Mouse (Mus musculus) liver, postnatal 0 days (tissue): Measurements from ENCODE around the gene Pth2. TPM values are rescaled to one million over a fixed set of nuclear protein-coding genes. Genes with fewer than 3 reads are reported as not detected.
A peak's percentile ranks its signal among the peaks of the same experiment; 100 is the strongest.

Source experiments
- ATAC-seq: fragments of 200-750 bp; cut with Nextera tagmentation; 2 replicates; pipeline ENCODE4 v1.8.0; 2017; ENCODE audit warnings: mild to moderate bottlenecking, moderate library complexity
- DNase-seq: peaks from one replicate; pipeline ENCODE4 v3.0.0-alpha.2; 2016
- H3K27ac ChIP-seq: fragments of 300-500 bp; sonication (generic); 2 replicates; pipeline ENCODE4 v1.5.1; 2014; ENCODE audit warnings: antibody characterized with exemption, moderate library complexity, mild to moderate bottlenecking, low read depth
- H3K27me3 ChIP-seq: fragments of 300-500 bp; sonication (generic); 2 replicates; pipeline ENCODE4 v1.6.1; 2014; ENCODE audit warnings: low read length, control low read depth, mixed read lengths; ENCODE audit not compliant: insufficient read depth
- H3K36me3 ChIP-seq: fragments of 300-500 bp; sonication (generic); replicated peaks from 2 replicates; pipeline ENCODE4 v1.6.1; 2014; ENCODE audit warnings: mild to moderate bottlenecking, control low read depth, low read length, moderate library complexity, mixed read lengths; ENCODE audit not compliant: insufficient read depth
- H3K4me1 ChIP-seq: fragments of 300-500 bp; sonication (generic); 2 replicates; pipeline ENCODE4 v1.6.1; 2014; ENCODE audit warnings: antibody characterized with exemption, mild to moderate bottlenecking, control low read depth; ENCODE audit not compliant: insufficient read depth
- H3K4me2 ChIP-seq: fragments of 300-500 bp; sonication (generic); 2 replicates; pipeline ENCODE4 v1.6.1; 2014; ENCODE audit warnings: low read depth, mild to moderate bottlenecking, low read length, moderate library complexity, mixed read lengths
- H3K4me3 ChIP-seq: fragments of 300-500 bp; sonication (generic); 2 replicates; pipeline ENCODE4 v1.5.1; 2014; ENCODE audit warnings: low read depth, low read length
- H3K9ac ChIP-seq: fragments of 300-500 bp; sonication (generic); replicated peaks from 2 replicates; pipeline ENCODE4 v1.6.1; 2014; ENCODE audit warnings: mild to moderate bottlenecking, moderate library complexity
- H3K9me3 ChIP-seq: fragments of 300-500 bp; sonication (generic); 2 replicates; pipeline ENCODE4 v1.6.1; 2016; ENCODE audit warnings: mild to moderate bottlenecking, control low read depth, low read length, mixed read lengths
- CTCF ChIP-seq: sonication (generic); IDR thresholded peaks from 2 replicates; pipeline ENCODE4 v1.5.1; 2016; ENCODE audit warnings: antibody characterized with exemption, low read depth
- EP300 ChIP-seq: IDR thresholded peaks from 2 replicates; pipeline ENCODE4 v1.6.1; 2016; ENCODE audit warnings: antibody characterized with exemption, low read depth, mild to moderate bottlenecking
- WGBS: fragments of 180-500 bp; shearing (Covaris S2); extraction: QIAGEN DNeasy Blood & Tissue Kit; methylation state at CpG from one replicate; pipeline ENCODE4 v1.1.7; 2014; ENCODE audit not compliant: insufficient replicate concordance; 5-methylcytosine and 5-hydroxymethylcytosine counted together
- polyA plus RNA-seq: library from polyadenylated mRNA; unstranded; fragments of >200 nt; fragmentation: Nextera tagmentation; extraction: Ambion mirVana; gene quantifications from 2 replicates; pipeline ENCODE4 v1.2.1, GENCODE M21; 2015

Gene Pth2
- polyA plus RNA-seq: not detected in 2 replicates

DNA sequence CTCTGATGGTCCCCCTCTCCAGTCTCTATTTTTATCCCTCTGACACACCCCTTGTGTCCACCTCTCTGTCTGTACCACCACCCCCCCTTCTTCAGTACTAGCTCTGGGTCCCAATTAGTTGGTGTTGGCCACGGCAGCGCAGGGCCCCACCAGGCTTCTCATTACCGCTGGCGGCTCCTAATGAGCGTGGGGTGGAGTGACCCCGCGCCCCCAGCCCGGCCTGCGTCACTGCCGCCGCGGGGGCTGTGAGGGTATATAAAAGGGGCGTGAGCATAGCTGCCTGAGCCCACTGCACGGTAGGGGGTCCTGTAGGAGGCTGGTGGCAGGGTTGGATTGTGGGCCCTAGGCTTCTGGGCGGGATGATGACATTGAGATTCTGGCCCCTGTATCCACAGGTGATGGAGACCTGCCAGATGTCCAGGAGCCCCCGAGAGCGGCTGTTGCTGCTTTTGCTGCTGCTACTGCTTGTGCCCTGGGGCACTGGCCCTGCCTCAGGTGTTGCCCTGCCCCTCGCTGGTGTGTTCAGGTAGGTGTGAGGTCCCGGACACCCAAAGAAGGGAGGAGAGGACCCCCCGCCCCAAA lies at the start of gene Pth2:
Pth2 (plus strand) TSS at position 100 of the 582 bp plus-strand sequence.
- Histone ChIP-seq H3K9ac (no peak within 1 kb of the TSS), H3K36me3 (no peaks in the 10 kb centered on the region), H3K4me3 (peak within 1 kb of the TSS; percentile 25; the same call in 1 of the 2 replicates), H3K4me2 (peak within 1 kb of the TSS; percentile 55), H3K27ac (no peak within 1 kb of the TSS), H3K4me1 (peaks cover 7% of the 10 kb centered on the region), H3K27me3 (peaks cover 96% of the 10 kb centered on the region), H3K9me3 (no peaks in the 10 kb centered on the region)
- WGBS: 28% methylated on average over 18 of the region's 20 CpGs
- DNase-seq (no peak), ATAC-seq (no peak)
- TF ChIP-seq CTCF (no peak), EP300 (no peak)

- Histone ChIP-seq H3K9ac (no peak overlapping the region), H3K36me3 (peaks cover 4% of the 10 kb centered on the region), H3K4me1 (peaks cover 33% of the 10 kb centered on the region), H3K9me3 (no peaks in the 10 kb centered on the region), H3K27ac (no peak overlapping the region), H3K27me3 (no peaks in the 10 kb centered on the region), H3K4me2 (no peak overlapping the region), H3K4me3 (no peak overlapping the region)
- DNase-seq: no peak
- no peak for ATAC-seq
- TF ChIP-seq CTCF: no peak
- TF ChIP-seq EP300: no peak
- WGBS: 81% methylated on average over 11 of the region's 11 CpGs
Observed at GRCm38 (mm10) chr7:45131850-45132249, 48.9 kb upstream of the Pth2 start.

GRCm38 (mm10) chr7:45133446-45134159 lies 47.2 kb upstream of the Pth2 start:
- Histone ChIP-seq H3K9ac (no peak overlapping the region), H3K4me1 (peaks cover 36% of the 10 kb centered on the region), H3K9me3 (no peaks in the 10 kb centered on the region), H3K27me3 (no peaks in the 10 kb centered on the region), H3K4me2 (no peak overlapping the region), H3K27ac (no peak overlapping the region), H3K4me3 (no peak overlapping the region), H3K36me3 (no peaks in the 10 kb centered on the region)
- no peak for DNase-seq
- no peak for ATAC-seq
- 85% methylated on average over 8 of the region's 8 CpGs for WGBS
- TF ChIP-seq EP300 (no peak), CTCF (peak; percentile 38)

GRCm38 (mm10) chr7:45134544-45135026 lies 46.2 kb upstream of the Pth2 start:
- Histone ChIP-seq H3K9ac (no peak overlapping the region), H3K36me3 (no peaks in the 10 kb centered on the region), H3K9me3 (no peaks in the 10 kb centered on the region), H3K27me3 (no peaks in the 10 kb centered on the region), H3K27ac (no peak overlapping the region), H3K4me3 (no peak overlapping the region), H3K4me2 (peak overlapping the region; percentile 94), H3K4me1 (peaks cover 30% of the 10 kb centered on the region)
- TF ChIP-seq EP300: no peak
- ATAC-seq (peak; percentile 15; the same call in 1 of the 2 replicates), DNase-seq (peak; percentile 81)
- WGBS: 15% methylated on average over 12 of the region's 12 CpGs

DNA sequence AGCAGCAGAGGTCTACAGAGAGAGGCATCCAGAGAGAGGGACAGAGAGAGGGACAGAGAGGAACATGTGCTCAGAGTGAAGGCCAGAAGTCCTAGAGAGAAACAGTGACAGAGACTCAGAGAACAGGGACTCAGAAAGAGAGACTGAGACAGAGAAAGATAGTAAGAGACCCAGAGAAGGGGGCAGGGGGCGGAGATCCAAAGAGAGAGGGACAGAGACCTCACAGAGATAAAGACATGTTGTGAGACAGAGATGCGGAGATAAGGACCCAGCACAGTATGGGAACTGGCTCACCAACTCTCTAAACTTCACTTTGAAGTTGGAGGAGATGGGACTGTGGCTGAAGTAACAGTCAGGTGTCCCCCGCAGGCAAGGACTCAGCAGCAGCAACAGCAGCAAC lies 45.4 kb upstream of the Pth2 start:
- H3K9me3 ChIP-seq: no peaks in the 10 kb centered on the region
- H3K4me3 ChIP-seq: peak overlapping the region; percentile 73
- peaks cover 23% of the 10 kb centered on the region for H3K4me1 ChIP-seq
- no peak for TF ChIP-seq EP300
- TF ChIP-seq CTCF: no peak
- peak overlapping the region; percentile 76 for H3K9ac ChIP-seq
- DNase-seq (no peak), ATAC-seq (no peak)
- peak overlapping the region; percentile 94 for H3K4me2 ChIP-seq
- H3K36me3 ChIP-seq: no peaks in the 10 kb centered on the region
- H3K27ac ChIP-seq: peak overlapping the region; percentile 64; the same call in 1 of the 2 replicates
- H3K27me3 ChIP-seq: no peaks in the 10 kb centered on the region
- 45% methylated on average over 3 of the region's 3 CpGs for WGBS

DNA sequence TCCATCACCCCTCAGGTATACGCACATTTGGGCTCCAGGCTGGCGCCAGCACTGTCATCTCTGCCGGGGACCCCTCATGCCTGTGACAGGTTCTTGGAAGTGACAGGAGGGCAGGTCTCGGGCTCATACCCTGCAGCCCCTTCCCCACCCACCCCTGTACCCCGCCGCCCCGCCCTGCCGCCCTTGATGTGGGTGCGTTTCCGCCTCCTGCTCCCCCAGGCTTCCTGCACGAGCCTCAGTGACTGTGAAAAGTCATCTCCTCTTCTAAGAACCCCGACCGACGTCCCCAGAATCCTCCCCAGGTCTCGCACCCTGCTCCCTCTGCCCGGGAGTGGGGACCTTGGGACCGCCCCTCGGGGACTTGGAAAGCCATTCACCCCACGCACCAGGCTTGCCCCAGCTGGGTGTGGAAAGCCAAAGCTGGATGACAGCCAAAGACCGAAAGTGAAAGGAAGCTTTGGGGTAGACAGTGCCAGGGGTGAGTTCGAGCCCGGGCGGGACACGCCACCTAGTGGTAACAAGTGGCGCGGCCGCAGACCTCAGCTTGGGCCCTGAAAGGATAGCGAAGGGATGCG lies 44.7 kb upstream of the Pth2 start, which contains the start of the genes Gm45713 and Flt3l:
Gm45713 (minus strand) TSS at position 239 of the 575 bp plus-strand sequence.
Flt3l (minus strand) TSS at position 440 of the 575 bp plus-strand sequence.
- Histone ChIP-seq H3K36me3 (no peaks in the 10 kb centered on the region), H3K4me1 (peaks cover 23% of the 10 kb centered on the region), H3K4me2 (peak within 1 kb of the TSS; percentile 94)

More for the DNA sequence above, 44.7 kb upstream of the Pth2 start, which contains the start of the genes Gm45713 and Flt3l:
- DNase-seq: peak; percentile 93
- peak; percentile 86 for ATAC-seq
- H3K27ac ChIP-seq: peak within 1 kb of the TSS; percentile 64
- peak within 1 kb of the TSS; percentile 76 for H3K9ac ChIP-seq
- no peaks in the 10 kb centered on the region for H3K27me3 ChIP-seq
- H3K4me3 ChIP-seq: peak within 1 kb of the TSS; percentile 73
- no peaks in the 10 kb centered on the region for H3K9me3 ChIP-seq
- no peak for TF ChIP-seq EP300
- TF ChIP-seq CTCF: peak; percentile 99
- 2% methylated on average over 29 of the region's 29 CpGs for WGBS
